Mouse (Mus musculus) liver, embryonic 14.5 days (tissue): ENCODE measurements at regions not wholly inside any gene's neighbourhood (a gene's known extent, or its start where the extent isn't known, plus 50 kb on each side); places are given as distances from the start of the nearest gene placed in this dataset.

ENCODE experiments used
- CTCF ChIP-seq: IDR thresholded peaks from 2 replicates; pipeline ENCODE4 v1.5.1; 2016; ENCODE audit warnings: antibody characterized with exemption, low read depth, control low read depth
- EP300 ChIP-seq: IDR thresholded peaks from 2 replicates; pipeline ENCODE4 v1.6.1; 2016; ENCODE audit warnings: antibody characterized with exemption, low read depth

GRCm38 (mm10) chr1:61181099-61181821 is 203.5 kb downstream of the Icos start:
- TF ChIP-seq EP300 = no peak
- peak; percentile 90 for TF ChIP-seq CTCF
